Mouse (Mus musculus) cerebellum, adult (tissue): ENCODE measurements around the gene Tnpo3.

ENCODE experiments used
- ATAC-seq: cut with Nextera tagmentation; 2 replicates; pipeline ENCODE4 v1.9.2; 2017; ENCODE audit warnings: mild to moderate bottlenecking, moderate library complexity, mixed read lengths; ENCODE audit not compliant: insufficient number of reproducible peaks, low FRiP score, low TSS enrichment

Gene Tnpo3

DNA sequence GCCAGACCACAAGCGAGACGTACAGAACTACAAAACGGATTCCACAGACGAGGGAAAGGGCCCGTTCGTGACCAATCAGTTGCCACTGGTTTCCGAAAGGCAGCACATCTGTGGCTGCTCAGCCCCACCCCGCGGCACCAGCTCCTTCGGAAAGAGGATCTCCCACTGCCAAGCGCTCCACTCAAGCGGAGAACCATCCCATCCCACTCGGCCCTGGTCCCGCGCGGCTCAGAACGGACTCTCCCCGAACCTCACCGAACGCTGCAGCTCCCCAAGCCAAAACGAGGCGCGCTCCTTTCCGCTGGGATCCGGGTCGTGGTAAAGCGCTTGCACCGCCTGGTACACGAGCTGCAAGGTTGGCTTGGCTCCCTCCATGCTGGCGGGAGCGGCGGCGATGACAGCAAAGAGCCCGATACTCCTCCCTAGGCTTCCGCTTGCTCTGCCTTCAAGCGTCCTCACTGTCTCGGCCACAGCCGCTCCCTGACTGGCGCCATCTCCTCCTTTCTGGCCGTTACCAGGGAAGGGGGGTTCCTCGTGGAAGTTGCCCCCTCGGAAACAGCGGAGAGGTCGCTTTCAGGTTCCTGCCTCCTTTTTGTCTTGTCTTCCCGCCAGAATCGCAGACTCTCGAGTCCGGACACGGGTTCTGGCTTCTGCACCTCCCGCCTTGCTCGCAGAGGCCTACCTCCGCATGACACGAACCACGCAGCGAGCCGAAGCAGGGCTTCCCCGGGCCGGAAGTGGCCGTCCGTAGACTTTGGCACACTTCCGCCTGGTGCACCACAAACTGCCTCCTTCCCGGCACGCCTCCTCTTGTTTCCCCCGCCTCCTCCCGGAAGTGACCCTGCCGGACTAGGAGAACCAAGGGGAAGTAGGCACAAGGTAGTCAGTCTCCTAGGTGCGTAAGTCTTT is at the start of gene Tnpo3:
Gene Tnpo3 (minus strand): TSS at position 777 of the 909 bp plus-strand sequence.
- ATAC-seq: peak; percentile 95

- ATAC-seq: no peak
Measured at GRCm38 (mm10) chr6:29658626-29659475, 49.2 kb upstream of the Tnpo3 start.

DNA sequence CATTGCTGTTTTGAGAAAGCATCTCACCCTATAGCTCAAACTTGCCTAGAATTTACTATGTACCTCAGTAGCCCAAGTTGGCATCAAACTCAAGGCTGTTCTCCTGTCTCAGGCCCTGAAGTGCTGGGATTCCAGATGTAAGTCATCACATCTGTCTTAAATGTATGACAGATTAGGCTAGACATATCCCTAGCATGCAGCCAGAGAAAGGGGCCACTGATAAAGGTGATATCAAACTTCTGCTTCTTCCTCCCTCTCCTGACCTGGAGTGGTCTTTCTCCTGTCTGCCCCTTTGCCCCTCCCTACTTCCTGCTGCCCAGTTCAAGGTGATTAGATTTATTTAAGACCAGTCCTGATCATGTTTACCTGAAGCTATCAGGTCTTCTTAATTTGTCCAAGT is 43.6 kb upstream of the Tnpo3 start:
- no peak for ATAC-seq

- ATAC-seq: no peak
Measured at GRCm38 (mm10) chr6:29650170-29650549, 40.5 kb upstream of the Tnpo3 start.

- peak; percentile 61; the same call in 1 of the 2 replicates for ATAC-seq
Measured at GRCm38 (mm10) chr6:29649494-29650169, 39.9 kb upstream of the Tnpo3 start.

GRCm38 (mm10) chr6:29641816-29642215 is 32.1 kb upstream of the Tnpo3 start:
- ATAC-seq: no peak

DNA sequence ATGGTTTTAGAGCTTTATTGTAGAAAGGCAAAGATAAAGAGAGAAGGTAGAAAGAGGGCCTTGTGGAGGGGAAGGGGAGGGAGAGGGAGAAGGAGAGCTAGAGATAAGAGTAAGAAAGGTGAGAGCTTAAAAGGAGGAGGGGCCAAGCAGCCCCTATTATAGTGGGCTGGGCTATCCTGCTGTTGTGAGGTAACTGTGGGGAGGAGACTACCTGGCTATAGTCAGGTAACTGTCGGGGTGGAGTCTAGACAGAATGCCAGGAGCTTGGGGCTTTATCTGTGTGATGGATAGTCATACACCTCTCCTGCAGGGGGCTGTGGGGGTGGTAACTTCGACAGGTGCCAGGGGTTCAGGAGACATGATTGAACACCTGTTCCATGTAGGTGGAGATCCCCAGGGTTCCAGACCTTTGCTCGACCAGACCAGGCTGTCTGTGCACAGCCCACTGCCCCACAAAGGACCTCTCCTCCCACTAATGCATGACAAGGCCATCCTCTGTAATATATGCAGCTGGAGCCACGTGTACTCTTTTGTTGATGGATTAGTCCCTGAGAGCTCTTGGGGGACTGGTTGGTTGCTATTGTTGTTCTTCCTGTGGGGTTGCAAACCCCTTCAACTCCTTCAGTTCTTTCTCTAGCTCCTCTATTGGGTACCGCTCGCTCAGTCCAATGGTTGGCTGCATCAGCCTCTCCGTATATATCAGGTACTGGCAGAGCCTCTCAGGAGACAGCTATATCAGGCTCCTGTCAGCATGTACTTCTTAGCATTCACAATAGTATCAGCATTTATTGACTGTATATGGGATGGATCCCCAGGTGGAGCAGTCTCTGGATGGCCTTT is 30.1 kb upstream of the Tnpo3 start:
- no peak for ATAC-seq

GRCm38 (mm10) chr6:29638844-29639460 is 29.3 kb upstream of the Tnpo3 start:
- ATAC-seq: no peak

- ATAC-seq: no peak
Measured at GRCm38 (mm10) chr6:29637397-29638373, 28.0 kb upstream of the Tnpo3 start.

- ATAC-seq: no peak
Measured at GRCm38 (mm10) chr6:29636322-29637092, 26.8 kb upstream of the Tnpo3 start.

DNA sequence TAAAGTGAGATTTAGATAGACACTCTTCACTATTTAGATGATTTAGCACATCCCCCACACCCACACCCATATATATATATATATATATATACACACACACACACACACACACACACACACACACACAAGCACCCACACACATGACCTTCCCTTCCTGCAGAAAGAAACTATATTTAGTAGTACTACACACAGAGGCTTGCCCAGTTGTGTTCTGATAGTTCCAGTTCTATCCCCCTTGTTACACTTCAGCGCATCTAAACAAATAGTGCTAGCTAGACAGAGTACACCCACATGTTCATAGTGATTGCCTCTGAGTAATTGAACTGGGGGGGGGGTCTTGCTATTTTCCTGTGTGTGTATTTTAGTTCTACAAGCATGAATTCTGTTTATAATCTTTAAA is 24.9 kb upstream of the Tnpo3 start:
- ATAC-seq: no peak

DNA sequence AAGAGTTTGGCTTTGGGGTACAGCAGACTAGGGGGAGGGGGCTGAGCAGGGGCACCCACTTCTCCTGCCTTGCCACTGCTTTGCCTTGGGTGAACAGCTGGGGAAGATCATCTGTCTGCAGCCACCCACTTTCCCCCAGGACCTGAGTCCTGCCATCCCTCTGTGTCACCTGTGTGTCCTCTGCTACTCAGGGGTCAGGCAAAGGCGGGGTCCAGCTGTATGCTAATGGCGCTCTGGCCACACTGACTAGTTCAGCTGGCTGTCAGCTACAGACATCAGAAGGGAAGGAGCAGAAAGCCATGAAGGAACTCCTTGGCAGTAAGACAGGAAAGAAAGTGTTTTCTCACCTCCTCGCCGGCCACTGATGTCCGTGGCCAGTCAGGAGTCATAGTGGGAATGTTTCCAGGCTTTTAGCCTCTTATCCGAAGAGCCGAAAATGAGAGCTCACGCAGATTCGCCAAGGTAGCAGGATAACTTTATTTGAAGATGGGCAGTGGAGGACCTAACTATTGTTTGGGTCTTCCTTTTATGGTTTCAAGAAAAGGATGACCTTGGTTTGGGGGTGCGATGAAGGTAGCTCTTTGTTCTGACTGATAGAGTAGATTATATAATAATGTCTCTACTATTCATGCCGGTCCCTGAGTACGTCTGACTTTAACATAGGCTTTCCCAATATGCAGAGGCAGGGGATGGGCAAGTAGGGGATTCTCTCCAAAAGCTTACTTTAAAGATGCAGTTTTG is 23.0 kb upstream of the Tnpo3 start:
- ATAC-seq: no peak

DNA sequence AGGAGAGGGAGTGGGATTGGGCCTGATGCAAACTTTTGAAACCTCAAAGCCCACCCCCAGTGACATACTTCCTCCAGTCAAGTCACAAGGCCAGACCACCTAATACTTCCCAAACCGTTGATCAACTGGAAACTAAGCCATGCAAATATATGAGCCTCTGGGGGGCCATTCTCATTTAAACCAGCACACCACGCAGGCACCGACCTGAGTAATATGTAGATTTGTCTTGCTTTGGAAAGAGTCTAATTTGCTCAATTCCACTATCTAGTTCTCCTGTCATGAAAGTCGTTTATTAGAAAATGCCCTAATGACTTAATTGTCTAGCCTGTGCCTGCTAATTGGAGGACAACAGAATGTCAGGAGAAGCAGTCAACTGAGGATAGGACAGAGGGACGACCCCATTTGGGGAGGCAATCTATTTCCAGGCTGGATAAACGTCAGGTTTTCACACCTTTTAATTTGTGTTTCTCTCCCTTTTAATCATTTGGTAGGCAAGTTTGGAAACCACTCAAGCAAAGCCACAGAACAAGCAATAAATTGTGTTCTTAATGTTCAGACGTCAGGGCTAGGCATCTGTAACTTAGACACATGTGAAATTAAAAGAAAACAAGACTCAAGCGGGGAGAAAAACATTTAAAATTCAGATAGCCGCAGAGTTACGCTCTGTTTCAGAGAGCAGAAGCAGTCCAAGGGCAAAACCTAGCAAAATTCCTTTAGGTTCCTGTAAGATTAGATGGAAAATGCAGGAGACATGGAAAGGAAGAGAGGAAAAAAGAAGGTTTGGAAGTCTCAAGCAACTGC is 22.3 kb upstream of the Tnpo3 start:
- ATAC-seq: no peak

DNA sequence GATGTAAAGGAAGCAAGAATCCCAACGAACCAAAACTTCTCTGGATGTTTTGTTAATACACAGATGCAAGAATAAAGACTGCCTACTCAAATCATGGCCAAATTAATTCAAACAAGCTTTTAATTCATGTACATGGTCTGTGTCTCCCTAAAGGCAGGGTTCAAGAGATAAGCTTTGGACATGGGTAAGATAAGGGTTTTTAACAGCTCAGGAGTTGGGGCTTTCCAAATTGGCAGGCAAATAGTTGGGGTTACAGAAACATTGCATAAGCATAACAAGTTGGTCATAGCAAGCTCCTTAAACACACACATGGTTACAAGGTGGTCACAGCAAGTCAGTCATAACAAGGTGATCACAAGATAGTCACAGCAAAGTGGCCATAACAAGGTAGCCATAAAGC is 20.5 kb upstream of the Tnpo3 start:
- ATAC-seq: no peak

DNA sequence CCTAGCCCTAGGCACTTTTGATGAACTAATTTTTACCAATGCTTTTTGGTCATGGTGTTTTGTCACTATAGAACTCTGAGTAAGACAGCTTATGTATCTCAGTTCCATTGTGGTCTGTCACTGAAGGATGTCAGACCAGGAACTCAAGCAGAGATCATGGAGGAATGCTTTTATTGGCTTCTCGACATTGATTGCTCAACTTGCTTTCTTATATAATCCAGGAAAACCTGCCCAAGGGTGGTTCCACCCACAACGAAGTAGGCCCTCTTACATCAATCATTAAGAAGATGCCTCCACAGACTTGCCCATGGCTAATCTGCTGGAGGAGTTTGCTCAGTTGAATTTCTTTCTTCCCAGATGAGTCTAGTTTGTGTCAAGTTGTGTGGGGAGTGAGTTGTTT is 18.1 kb upstream of the Tnpo3 start:
- ATAC-seq: no peak

- no peak for ATAC-seq
Measured at GRCm38 (mm10) chr6:29623857-29624256, 14.2 kb upstream of the Tnpo3 start.
